Mouse (Mus musculus): ENCODE data around the gene Spata25. TPM values are rescaled to one million over a fixed set of nuclear protein-coding genes. Genes with fewer than 3 reads are reported as not detected.
A peak's percentile ranks its signal among the peaks of the same experiment; 100 is the strongest.

Spata25 gene
- polyA plus RNA-seq, 1 experiment from 2014 or later = not detected

DNA sequence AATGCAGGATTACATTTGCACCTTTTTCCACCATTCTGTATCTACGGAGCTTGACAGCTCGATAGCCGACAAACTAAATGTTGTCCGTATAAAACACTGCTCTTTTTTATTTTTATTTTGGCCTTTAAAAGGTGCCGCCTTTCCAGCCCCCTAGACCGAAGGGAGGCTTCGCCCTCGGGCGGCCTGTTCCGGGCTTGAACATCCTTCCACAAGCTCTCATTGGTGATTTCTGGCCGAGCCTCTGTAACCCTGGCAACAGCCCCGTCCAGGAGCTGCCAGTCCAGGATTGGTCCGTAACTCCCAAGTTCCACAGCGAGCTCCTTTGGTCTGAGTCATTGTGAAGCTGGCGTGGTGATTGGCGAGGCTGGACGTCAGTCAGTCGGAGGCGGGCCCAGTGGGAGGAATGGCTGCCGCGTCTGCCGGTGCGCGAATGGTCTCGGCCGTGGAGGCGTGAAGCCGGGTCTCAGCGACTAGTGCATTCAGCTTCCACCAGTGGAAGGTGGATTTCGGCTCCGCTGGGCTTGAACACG lies 5.6 kb downstream of the Spata25 start, which contains the start of gene Zswim1:
Zswim1 (plus strand) TSS at position 51 of the 530 bp plus-strand sequence.
- Histone ChIP-seq H3K27me3 (replicated peaks; ENCODE audit: control insufficient read depth, insufficient read depth, low read length) (no peaks in the 10 kb centered on the region), H3K36me3 (ENCODE audit: control insufficient read depth, insufficient read depth, low read length) (peaks cover 50% of the 10 kb centered on the region), H3K4me1 (ENCODE audit: control insufficient read depth, insufficient read depth, low read length) (peaks cover 9% of the 10 kb centered on the region; the same call in 1 of the 2 replicates), H3K27ac (ENCODE audit: low read depth, low read length) (peak within 1 kb of the TSS; percentile 92), H3K9ac (ENCODE audit: low read length) (peak within 1 kb of the TSS; percentile 77), H3K4me3 (ENCODE audit: low read depth, low read length) (peak within 1 kb of the TSS; percentile 71), H3K9me3 (replicated peaks; ENCODE audit: control insufficient read depth, low read length) (no peaks in the 10 kb centered on the region), H3K4me2 (ENCODE audit: low read length) (peak within 1 kb of the TSS; percentile 58)
- ATAC-seq (peak; percentile 100), DNase-seq (ENCODE audit: low spot score) (peak; percentile 99)
- under 1% methylated on average over 32 of the region's 32 CpGs for WGBS

DNA sequence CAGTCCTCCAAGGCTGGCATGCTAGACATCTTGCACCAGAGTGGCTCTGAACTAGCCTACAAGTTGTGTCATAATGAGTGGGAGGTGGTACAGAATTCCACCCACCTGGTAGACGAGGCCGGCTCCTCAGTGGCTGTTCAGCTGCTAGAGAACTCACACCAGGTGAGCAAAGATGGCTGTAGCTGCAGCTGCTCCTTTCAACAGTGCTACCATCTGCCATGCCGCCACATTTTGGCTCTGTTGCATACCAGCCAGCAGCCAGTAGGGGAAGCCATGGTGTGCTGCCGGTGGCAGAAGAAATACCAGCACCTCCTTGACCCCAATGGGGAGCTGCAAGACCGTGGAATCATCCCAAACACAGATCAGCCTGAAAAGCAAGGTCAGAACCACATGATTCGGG lies 7.3 kb downstream of the Spata25 start:
- H3K4me2 ChIP-seq (ENCODE audit: low read length) = no peak overlapping the region
- 83% methylated on average over 6 of the region's 6 CpGs for WGBS
- no peak overlapping the region for H3K4me3 ChIP-seq (ENCODE audit: low read depth, low read length)
- H3K27ac ChIP-seq (ENCODE audit: low read depth, low read length) = no peak overlapping the region
- ATAC-seq = no peak
- H3K36me3 ChIP-seq (ENCODE audit: control insufficient read depth, insufficient read depth, low read length) = peaks cover 34% of the 10 kb centered on the region
- peaks cover 9% of the 10 kb centered on the region; the same call in 1 of the 2 replicates for H3K4me1 ChIP-seq (ENCODE audit: control insufficient read depth, insufficient read depth, low read length)
- H3K27me3 ChIP-seq (replicated peaks; ENCODE audit: control insufficient read depth, insufficient read depth, low read length) = no peaks in the 10 kb centered on the region
- no peak overlapping the region for H3K9ac ChIP-seq (ENCODE audit: low read length)
- H3K9me3 ChIP-seq (replicated peaks; ENCODE audit: control insufficient read depth, low read length) = no peaks in the 10 kb centered on the region
- DNase-seq (ENCODE audit: low spot score) = no peak

DNA sequence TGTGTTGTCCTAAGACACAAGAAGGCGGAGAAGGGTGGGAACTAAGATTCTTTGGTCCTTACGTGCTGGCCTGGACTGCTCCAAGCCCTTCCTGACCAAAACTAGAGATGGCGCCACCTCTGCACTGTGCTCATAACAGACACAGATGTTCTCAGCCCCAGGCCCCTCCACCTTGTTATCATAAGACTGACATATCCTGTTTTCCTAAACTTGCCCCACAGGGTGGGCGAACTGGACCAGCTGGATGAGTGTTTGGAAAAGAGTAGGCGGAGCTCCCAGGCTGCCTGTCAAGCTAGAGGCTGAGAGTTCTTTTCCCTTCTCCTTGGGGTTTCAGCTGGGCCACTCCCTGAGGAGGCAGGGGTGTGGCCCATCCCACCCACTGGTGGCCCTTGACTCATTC lies 10.6 kb downstream of the Spata25 start:
- Histone ChIP-seq H3K9me3 (replicated peaks; ENCODE audit: control insufficient read depth, low read length) (no peaks in the 10 kb centered on the region), H3K4me2 (ENCODE audit: low read length) (no peak overlapping the region), H3K4me1 (ENCODE audit: control insufficient read depth, insufficient read depth, low read length) (0 out of 2 replicates have a peak, but pooled peaks cover 5% of the 10 kb centered on the region), H3K27me3 (replicated peaks; ENCODE audit: control insufficient read depth, insufficient read depth, low read length) (no peaks in the 10 kb centered on the region), H3K4me3 (ENCODE audit: low read depth, low read length) (no peak overlapping the region), H3K27ac (ENCODE audit: low read depth, low read length) (no peak overlapping the region), H3K36me3 (ENCODE audit: control insufficient read depth, insufficient read depth, low read length) (peaks cover 27% of the 10 kb centered on the region), H3K9ac (ENCODE audit: low read length) (no peak overlapping the region)
- WGBS = 81% methylated on average over 5 of the region's 5 CpGs
- ATAC-seq (no peak), DNase-seq (ENCODE audit: low spot score) (no peak)

DNA sequence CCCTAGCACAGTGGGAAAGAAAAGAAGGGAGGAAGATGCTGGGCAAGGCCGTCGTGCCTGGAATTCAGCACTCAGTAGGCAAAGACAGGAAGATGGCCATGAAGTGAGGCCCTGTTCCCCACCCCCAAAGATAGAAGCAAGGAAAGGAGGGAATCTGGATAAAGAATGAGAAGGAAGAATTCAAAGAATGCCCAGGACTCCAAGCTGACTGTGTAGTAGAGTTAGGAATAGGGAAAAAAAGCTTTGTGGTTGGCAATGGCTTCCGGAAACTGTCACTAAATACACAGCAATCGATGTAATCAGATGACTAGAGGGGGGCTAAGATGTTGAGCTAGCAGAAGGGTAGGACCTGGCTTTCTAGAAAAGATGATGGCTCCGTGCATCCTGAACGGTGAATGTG lies 11.1 kb downstream of the Spata25 start:
- Histone ChIP-seq H3K36me3 (ENCODE audit: control insufficient read depth, insufficient read depth, low read length) (peaks cover 29% of the 10 kb centered on the region), H3K4me2 (ENCODE audit: low read length) (no peak overlapping the region), H3K4me3 (ENCODE audit: low read depth, low read length) (no peak overlapping the region), H3K9ac (ENCODE audit: low read length) (no peak overlapping the region), H3K27ac (ENCODE audit: low read depth, low read length) (no peak overlapping the region), H3K9me3 (replicated peaks; ENCODE audit: control insufficient read depth, low read length) (no peaks in the 10 kb centered on the region), H3K4me1 (ENCODE audit: control insufficient read depth, insufficient read depth, low read length) (0 out of 2 replicates have a peak, but pooled peaks cover 1% of the 10 kb centered on the region), H3K27me3 (replicated peaks; ENCODE audit: control insufficient read depth, insufficient read depth, low read length) (no peaks in the 10 kb centered on the region)
- no peak for ATAC-seq
- WGBS = 87% methylated on average over 6 of the region's 6 CpGs
- DNase-seq (ENCODE audit: low spot score) = no peak

DNA sequence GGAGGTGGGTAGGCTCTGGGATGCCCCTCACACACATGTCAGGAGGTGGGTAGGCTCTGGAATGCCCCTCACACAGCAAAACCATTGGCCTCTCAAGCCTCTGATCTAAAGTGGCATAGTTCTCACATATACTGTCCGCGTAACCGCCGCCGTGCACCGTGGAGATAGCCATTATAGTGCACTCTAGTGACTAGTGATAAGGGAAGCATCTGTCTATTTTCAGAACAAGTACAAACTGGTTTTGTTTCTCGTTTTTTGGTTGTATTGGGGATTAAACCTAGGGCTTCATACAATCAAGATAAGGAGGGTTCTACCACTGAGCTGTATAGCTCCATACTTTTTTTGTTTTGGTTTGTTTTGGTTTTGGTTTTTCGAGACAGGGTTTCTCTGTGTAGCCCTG lies 12.5 kb downstream of the Spata25 start:
- 92% methylated on average over 8 of the region's 8 CpGs for WGBS
- Histone ChIP-seq H3K9me3 (replicated peaks; ENCODE audit: control insufficient read depth, low read length) (no peaks in the 10 kb centered on the region), H3K36me3 (ENCODE audit: control insufficient read depth, insufficient read depth, low read length) (peaks cover 22% of the 10 kb centered on the region), H3K27ac (ENCODE audit: low read depth, low read length) (no peak overlapping the region), H3K27me3 (replicated peaks; ENCODE audit: control insufficient read depth, insufficient read depth, low read length) (no peaks in the 10 kb centered on the region), H3K4me2 (ENCODE audit: low read length) (no peak overlapping the region), H3K4me1 (ENCODE audit: control insufficient read depth, insufficient read depth, low read length) (no peaks in the 10 kb centered on the region), H3K9ac (ENCODE audit: low read length) (no peak overlapping the region), H3K4me3 (ENCODE audit: low read depth, low read length) (no peak overlapping the region)
- DNase-seq (ENCODE audit: low spot score) = no peak
- no peak for ATAC-seq

DNA sequence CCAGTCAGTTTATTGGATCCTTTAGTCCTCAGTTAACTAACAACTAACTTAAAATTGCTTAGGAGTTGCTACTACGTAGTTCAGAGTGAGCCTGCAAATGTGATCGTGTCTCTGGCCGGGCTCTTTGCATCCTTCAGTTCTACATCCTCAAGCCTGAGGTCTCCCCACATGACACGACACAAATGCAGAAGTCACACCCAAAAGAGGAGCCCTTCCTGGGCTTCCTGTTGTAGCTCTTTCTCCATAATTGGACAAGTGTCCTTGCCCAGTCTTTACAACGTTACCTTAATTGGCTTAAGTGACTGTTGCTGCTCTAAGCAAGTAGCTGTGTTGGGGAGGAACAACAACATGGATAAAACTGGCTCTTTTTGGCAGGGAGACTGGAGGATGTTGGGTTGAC lies 13.0 kb downstream of the Spata25 start:
- DNase-seq (ENCODE audit: low spot score) = no peak
- H3K4me2 ChIP-seq (ENCODE audit: low read length) = no peak overlapping the region
- 91% methylated on average over 5 of the region's 5 CpGs for WGBS
- H3K4me1 ChIP-seq (ENCODE audit: control insufficient read depth, insufficient read depth, low read length) = no peaks in the 10 kb centered on the region
- H3K4me3 ChIP-seq (ENCODE audit: low read depth, low read length) = no peak overlapping the region
- no peaks in the 10 kb centered on the region for H3K9me3 ChIP-seq (replicated peaks; ENCODE audit: control insufficient read depth, low read length)
- H3K36me3 ChIP-seq (ENCODE audit: control insufficient read depth, insufficient read depth, low read length) = peaks cover 17% of the 10 kb centered on the region
- no peak for ATAC-seq
- no peaks in the 10 kb centered on the region for H3K27me3 ChIP-seq (replicated peaks; ENCODE audit: control insufficient read depth, insufficient read depth, low read length)
- no peak overlapping the region for H3K9ac ChIP-seq (ENCODE audit: low read length)
- H3K27ac ChIP-seq (ENCODE audit: low read depth, low read length) = no peak overlapping the region

DNA sequence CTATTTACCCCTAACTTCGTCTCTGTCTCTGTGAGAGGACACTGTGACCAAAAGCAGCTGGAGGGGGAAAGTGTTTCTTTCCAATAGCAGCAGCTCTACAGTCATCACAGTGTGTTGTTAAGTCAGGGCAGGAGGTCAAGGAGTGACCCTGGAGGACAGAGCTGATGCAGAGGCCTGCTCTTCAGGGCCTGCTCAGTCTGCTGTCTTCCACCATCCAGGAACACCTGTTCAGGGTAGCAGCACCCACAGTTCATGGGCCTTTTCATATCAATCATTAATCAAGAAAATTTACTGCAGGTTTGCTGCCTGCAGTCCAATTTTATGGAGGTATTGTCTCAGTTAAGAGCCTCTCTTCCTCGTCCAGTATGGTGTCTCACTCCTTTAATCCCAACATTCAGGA lies 14.8 kb downstream of the Spata25 start:
- no peak overlapping the region for H3K4me3 ChIP-seq (ENCODE audit: low read depth, low read length)
- DNase-seq (ENCODE audit: low spot score) = no peak
- no peak overlapping the region for H3K4me2 ChIP-seq (ENCODE audit: low read length)
- no peak overlapping the region for H3K27ac ChIP-seq (ENCODE audit: low read depth, low read length)
- H3K9me3 ChIP-seq (replicated peaks; ENCODE audit: control insufficient read depth, low read length) = no peaks in the 10 kb centered on the region
- H3K36me3 ChIP-seq (ENCODE audit: control insufficient read depth, insufficient read depth, low read length) = peaks cover 15% of the 10 kb centered on the region; the same call in 1 of the 2 replicates
- H3K4me1 ChIP-seq (ENCODE audit: control insufficient read depth, insufficient read depth, low read length) = no peaks in the 10 kb centered on the region
- no peak overlapping the region for H3K9ac ChIP-seq (ENCODE audit: low read length)
- no peaks in the 10 kb centered on the region for H3K27me3 ChIP-seq (replicated peaks; ENCODE audit: control insufficient read depth, insufficient read depth, low read length)
- WGBS = 69% methylated on average over 2 of the region's 2 CpGs
- ATAC-seq = no peak

DNA sequence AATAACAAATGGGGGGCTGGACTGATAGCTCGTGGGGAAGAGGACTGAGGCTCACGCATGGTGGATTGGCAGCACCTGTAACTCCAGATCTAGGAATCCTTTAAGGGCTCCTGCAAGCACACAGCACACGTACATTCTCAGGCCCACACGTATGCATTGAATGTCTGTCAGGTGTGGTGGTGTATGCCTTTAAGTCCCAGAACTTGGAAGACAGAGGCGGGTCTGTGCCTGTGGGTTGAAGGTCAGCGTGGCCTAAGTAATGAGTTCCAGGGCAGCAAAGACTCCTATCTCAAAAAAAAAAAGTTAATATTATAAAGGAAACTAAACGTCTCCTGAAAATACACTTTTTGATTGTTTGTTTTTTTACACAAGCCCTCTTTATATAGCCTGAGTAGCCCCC lies 21.7 kb downstream of the Spata25 start:
- Histone ChIP-seq H3K27me3 (replicated peaks; ENCODE audit: control insufficient read depth, insufficient read depth, low read length) (no peaks in the 10 kb centered on the region), H3K36me3 (ENCODE audit: control insufficient read depth, insufficient read depth, low read length) (peaks cover 5% of the 10 kb centered on the region; the same call in 1 of the 2 replicates), H3K4me2 (ENCODE audit: low read length) (0 out of 2 replicates have a peak overlapping the region, but pooled peaks have one; percentile 85), H3K4me1 (ENCODE audit: control insufficient read depth, insufficient read depth, low read length) (peaks cover 8% of the 10 kb centered on the region; the same call in 1 of the 2 replicates), H3K27ac (ENCODE audit: low read depth, low read length) (no peak overlapping the region), H3K4me3 (ENCODE audit: low read depth, low read length) (no peak overlapping the region), H3K9ac (ENCODE audit: low read length) (peak overlapping the region; percentile 13; the same call in 1 of the 2 replicates), H3K9me3 (replicated peaks; ENCODE audit: control insufficient read depth, low read length) (no peaks in the 10 kb centered on the region)
- 86% methylated on average over 7 of the region's 7 CpGs for WGBS
- DNase-seq (ENCODE audit: low spot score) (no peak), ATAC-seq (no peak)

DNA sequence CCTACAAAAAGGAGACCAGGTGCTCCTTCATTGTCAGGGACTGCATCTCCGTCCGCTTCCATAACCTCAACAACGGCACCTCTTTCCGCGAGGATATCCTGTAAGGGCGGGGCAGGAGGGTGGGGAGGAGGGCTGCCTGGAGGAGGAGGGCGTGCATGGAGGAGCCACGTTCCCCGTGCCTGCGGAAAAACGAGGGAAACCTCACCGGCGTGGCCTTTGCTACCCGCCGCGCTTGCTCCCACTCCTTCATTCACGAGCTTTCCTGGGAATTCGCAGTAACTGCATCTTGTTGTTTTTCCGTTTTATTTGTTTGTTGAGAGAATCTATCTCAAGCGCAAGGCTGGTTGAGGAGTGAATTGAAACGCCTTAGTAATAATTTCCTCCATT lies 23.0 kb downstream of the Spata25 start:
- peak; percentile 63; the same call in 1 of the 2 replicates for ATAC-seq
- Histone ChIP-seq H3K36me3 (ENCODE audit: control insufficient read depth, insufficient read depth, low read length) (peaks cover 11% of the 10 kb centered on the region; the same call in 1 of the 2 replicates), H3K9ac (ENCODE audit: low read length) (peak overlapping the region; percentile 77), H3K27me3 (replicated peaks; ENCODE audit: control insufficient read depth, insufficient read depth, low read length) (no peaks in the 10 kb centered on the region), H3K27ac (ENCODE audit: low read depth, low read length) (peak overlapping the region; percentile 74), H3K4me3 (ENCODE audit: low read depth, low read length) (peak overlapping the region; percentile 77), H3K9me3 (replicated peaks; ENCODE audit: control insufficient read depth, low read length) (no peaks in the 10 kb centered on the region), H3K4me1 (ENCODE audit: control insufficient read depth, insufficient read depth, low read length) (peaks cover 8% of the 10 kb centered on the region; the same call in 1 of the 2 replicates), H3K4me2 (ENCODE audit: low read length) (peak overlapping the region; percentile 85)
- 1% methylated on average over 21 of the region's 21 CpGs for WGBS
- no peak for DNase-seq (ENCODE audit: low spot score)

All from forebrain, embryonic 14.5 days (tissue).